Mouse (Mus musculus) liver, adult 2 months (tissue): ENCODE measurements around the gene Mrgprh.

Experiments
- CTCF ChIP-seq: fragments of 200-500 bp; IDR thresholded peaks from 2 replicates; pipeline ENCODE4 v1.5.1; 2011; ENCODE audit warnings: low read depth, low read length, control low read depth
- POLR2A ChIP-seq: fragments of 200-500 bp; IDR thresholded peaks from 2 replicates; pipeline ENCODE4 v1.6.1; 2011; ENCODE audit warnings: low read length, control low read depth; ENCODE audit not compliant: insufficient read depth; ENCODE audit errors: extremely low read depth

- no peak for TF ChIP-seq POLR2A
- TF ChIP-seq CTCF: no peak
Observed at GRCm38 (mm10) chr17:12859006-12859520, 16.8 kb upstream of the Mrgprh start.
